Mouse (Mus musculus): ENCODE results near the gene Pitpnb. TPM values are rescaled to one million over a fixed set of nuclear protein-coding genes. Genes with fewer than 3 reads are reported as not detected.

The Pitpnb gene
- polyA plus RNA-seq, 1 experiment from 2014 or later = 33.3 TPM

DNA sequence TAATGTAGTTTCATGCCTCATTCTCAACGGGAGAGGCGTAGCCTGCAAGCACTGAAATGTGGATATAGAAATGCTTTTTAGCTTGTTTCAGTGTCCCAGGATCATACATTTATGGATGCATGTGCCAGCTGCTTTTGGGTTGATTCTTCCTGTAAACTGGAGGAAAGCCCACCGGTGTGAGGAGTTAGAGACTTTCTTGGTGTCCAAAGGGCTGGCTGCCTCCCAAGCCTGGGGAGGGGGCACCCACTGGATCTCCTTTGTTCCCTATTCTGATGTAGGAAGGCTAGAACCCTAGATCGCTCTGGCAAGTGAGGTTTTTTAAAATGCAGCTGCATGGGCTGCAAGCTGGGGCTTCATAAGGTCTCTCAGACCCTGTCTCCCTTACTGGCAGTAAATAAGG, 93.1 kb downstream of the Pitpnb start:
- Histone ChIP-seq H3K4me2 (no peak overlapping the region), H3K4me1 (replicated peaks) (peaks cover 16% of the 10 kb centered on the region), H3K27me3 (peaks cover 42% of the 10 kb centered on the region), H3K9ac (no peak overlapping the region), H3K36me3 (replicated peaks) (no peaks in the 10 kb centered on the region), H3K4me3 (replicated peaks) (no peak overlapping the region), H3K27ac (replicated peaks) (no peak overlapping the region), H3K9me3 (replicated peaks) (no peaks in the 10 kb centered on the region)
- no peak for ATAC-seq (ENCODE audit: insufficient read depth)
- 70% methylated on average over 4 of the region's 4 CpGs for WGBS (ENCODE audit: insufficient replicate concordance)

DNA sequence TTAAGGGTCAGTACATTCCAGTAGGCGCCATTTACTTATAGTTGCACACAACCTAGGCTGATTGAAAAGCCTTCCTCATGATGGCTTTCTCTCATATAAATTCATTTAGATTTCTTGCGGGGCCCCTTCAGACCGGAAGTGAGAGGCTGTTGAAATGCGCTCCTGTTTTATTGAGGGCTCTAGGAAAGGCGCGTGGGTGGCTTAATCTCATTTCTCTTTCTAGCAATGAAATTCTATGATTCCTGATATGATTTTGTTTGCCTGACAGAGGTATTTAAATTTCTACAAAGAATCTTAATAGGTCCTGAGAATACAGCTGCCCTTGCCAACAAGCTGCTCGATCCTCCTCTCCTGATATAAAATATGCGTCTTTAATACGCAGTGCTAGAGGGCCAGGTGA, 95.2 kb downstream of the Pitpnb start:
- no peak overlapping the region for H3K4me2 ChIP-seq
- no peak overlapping the region for H3K9ac ChIP-seq
- no peak overlapping the region for H3K27ac ChIP-seq (replicated peaks)
- no peak overlapping the region for H3K4me3 ChIP-seq (replicated peaks)
- H3K9me3 ChIP-seq (replicated peaks) = no peaks in the 10 kb centered on the region
- ATAC-seq (ENCODE audit: insufficient read depth) = no peak
- WGBS (ENCODE audit: insufficient replicate concordance) = 72% methylated on average over 9 of the region's 9 CpGs
- no peaks in the 10 kb centered on the region for H3K36me3 ChIP-seq (replicated peaks)
- H3K4me1 ChIP-seq (replicated peaks) = no peaks in the 10 kb centered on the region
- peaks cover 20% of the 10 kb centered on the region for H3K27me3 ChIP-seq

DNA sequence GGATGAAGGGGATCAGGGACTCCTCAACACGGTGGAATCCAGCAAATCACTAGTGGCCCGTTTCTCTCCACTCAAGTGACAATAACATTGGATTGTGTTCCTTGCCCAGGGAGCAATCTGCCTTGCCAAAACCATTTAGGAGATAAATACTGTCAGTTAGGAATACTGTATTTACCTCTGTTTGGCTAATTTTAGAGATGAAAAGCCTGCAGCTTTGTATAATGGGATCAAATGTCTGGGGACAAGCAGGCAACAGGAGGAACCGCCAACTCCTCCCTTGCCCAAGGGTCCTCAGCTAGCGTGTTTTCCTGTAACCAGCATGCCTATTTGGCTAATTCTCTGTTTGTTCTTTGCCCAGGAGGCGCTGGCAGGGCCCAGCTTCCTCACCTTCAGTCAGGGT, 95.7 kb downstream of the Pitpnb start:
- no peak for ATAC-seq (ENCODE audit: insufficient read depth)
- 61% methylated on average over 5 of the region's 5 CpGs for WGBS (ENCODE audit: insufficient replicate concordance)
- Histone ChIP-seq H3K27ac (replicated peaks) (no peak overlapping the region), H3K4me1 (replicated peaks) (no peaks in the 10 kb centered on the region), H3K4me3 (replicated peaks) (no peak overlapping the region), H3K36me3 (replicated peaks) (no peaks in the 10 kb centered on the region), H3K27me3 (peaks cover 16% of the 10 kb centered on the region), H3K4me2 (no peak overlapping the region), H3K9me3 (replicated peaks) (no peaks in the 10 kb centered on the region), H3K9ac (no peak overlapping the region)

DNA sequence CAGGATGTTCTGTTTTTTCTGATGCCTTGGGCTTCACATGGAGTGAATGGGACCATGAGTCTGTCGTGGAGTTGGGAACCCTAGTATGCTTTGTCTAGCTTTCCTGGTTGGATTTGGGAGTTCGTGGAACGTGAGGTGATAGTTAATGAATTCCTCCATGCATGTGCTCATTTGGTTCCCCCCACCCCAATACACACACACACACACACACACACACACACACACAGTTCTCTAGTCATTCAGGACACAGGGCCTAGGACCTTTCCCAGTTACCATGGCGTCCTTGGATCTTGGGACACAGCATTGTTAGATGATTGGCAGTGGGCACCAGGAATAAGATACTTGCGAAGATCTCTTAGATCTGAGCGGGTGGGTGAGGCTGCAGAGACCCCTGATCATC, 98.3 kb downstream of the Pitpnb start:
- Histone ChIP-seq H3K4me3 (replicated peaks) (no peak overlapping the region), H3K4me1 (replicated peaks) (no peaks in the 10 kb centered on the region), H3K4me2 (no peak overlapping the region), H3K36me3 (replicated peaks) (no peaks in the 10 kb centered on the region), H3K27ac (replicated peaks) (no peak overlapping the region), H3K27me3 (0 out of 2 replicates have a peak, but pooled peaks cover 3% of the 10 kb centered on the region), H3K9me3 (replicated peaks) (no peaks in the 10 kb centered on the region), H3K9ac (no peak overlapping the region)
- no peak for ATAC-seq (ENCODE audit: insufficient read depth)
- 58% methylated on average over 6 of the region's 6 CpGs for WGBS (ENCODE audit: insufficient replicate concordance)

DNA sequence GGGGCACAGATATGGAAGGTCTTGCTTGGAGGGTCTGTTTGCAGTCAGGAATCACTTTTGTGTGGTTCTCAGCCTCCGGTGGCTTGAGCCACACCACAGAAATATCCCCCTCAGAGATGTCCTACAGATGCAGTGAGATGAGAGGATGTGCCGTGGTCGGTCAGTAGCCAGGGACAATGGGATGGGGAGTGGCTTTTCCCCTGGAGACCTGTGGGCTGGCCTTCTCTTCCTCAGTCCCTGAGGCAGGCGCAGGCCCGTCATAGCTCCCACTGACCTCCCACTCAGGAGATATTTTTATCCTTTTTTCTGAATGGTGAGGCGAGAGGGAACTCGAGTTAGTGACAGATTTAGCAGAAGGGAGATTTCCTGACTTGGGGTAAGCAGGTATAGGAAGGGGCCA, 99.2 kb downstream of the Pitpnb start:
- Histone ChIP-seq H3K4me1 (replicated peaks) (0 out of 2 replicates have a peak, but pooled peaks cover 2% of the 10 kb centered on the region), H3K9me3 (replicated peaks) (no peaks in the 10 kb centered on the region), H3K4me3 (replicated peaks) (no peak overlapping the region), H3K9ac (no peak overlapping the region), H3K4me2 (no peak overlapping the region), H3K27ac (replicated peaks) (no peak overlapping the region), H3K36me3 (replicated peaks) (no peaks in the 10 kb centered on the region), H3K27me3 (0 out of 2 replicates have a peak, but pooled peaks cover 3% of the 10 kb centered on the region)
- WGBS (ENCODE audit: insufficient replicate concordance) = 41% methylated on average over 7 of the region's 7 CpGs
- ATAC-seq (ENCODE audit: insufficient read depth) = no peak

DNA sequence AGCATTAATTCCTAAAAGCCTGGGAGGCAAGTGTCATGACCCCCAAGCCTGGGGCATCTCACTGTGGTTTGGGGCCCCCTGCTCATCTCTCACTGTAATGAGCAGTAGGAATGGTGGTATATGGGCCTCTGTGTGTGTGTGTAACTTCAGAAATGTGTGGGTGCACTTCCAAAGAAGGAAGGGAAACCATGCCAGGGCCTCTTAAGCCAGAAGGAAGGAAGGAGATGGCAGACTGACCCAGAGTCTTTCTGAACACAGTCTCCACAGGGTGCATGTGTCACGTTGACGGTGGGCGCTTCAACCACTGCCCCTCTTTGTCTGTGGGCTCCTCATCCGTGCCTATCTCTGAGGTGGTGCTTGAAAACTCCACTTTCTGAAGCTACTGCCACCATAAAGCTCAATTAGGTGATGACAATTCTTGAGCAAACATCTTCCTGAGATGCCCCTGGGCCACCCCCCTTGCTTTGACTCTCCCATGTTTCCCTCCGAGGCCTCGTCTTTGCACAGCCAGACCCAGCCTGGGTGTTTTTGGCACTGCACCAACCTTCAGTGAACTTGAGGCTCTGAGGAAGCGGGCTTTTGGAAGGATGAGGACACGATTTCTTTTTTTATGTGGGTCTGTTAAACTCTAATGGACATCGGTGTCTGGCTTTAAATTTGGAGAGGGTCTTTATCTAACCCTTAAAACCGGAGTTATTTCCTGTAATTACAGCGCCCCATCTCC, 100.6 kb downstream of the Pitpnb start:
- WGBS (ENCODE audit: insufficient replicate concordance) = 60% methylated on average over 11 of the region's 11 CpGs
- no peak overlapping the region for H3K27ac ChIP-seq (replicated peaks)
- H3K9me3 ChIP-seq (replicated peaks) = no peaks in the 10 kb centered on the region
- H3K4me2 ChIP-seq = no peak overlapping the region
- H3K36me3 ChIP-seq (replicated peaks) = no peaks in the 10 kb centered on the region
- H3K4me1 ChIP-seq (replicated peaks) = peaks cover 2% of the 10 kb centered on the region; the same call in 1 of the 2 replicates
- no peak for ATAC-seq (ENCODE audit: insufficient read depth)
- no peak overlapping the region for H3K9ac ChIP-seq
- H3K27me3 ChIP-seq = 0 out of 2 replicates have a peak, but pooled peaks cover 3% of the 10 kb centered on the region
- no peak overlapping the region for H3K4me3 ChIP-seq (replicated peaks)

DNA sequence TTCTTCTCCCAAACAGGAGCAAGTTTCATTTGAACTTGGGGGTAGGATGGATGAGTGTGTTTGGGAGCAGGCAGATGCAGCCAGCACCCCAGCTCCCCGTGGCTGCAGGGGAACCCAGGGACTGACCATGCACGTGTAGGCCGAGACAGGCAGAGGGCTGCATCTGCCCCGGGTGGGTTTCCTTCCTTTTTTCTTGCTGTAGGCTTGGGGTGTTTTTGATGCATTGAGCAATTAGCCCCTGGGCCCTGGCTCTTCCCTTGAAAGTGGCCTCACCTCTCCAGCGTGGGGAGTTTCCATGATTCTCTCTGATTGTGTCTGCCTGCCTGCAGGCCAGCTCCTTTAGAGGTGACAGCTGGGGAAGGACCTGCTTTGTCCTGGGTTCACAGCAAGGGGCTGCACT, 102.3 kb downstream of the Pitpnb start:
- 20% methylated on average over 5 of the region's 5 CpGs for WGBS (ENCODE audit: insufficient replicate concordance)
- Histone ChIP-seq H3K9ac (no peak overlapping the region), H3K9me3 (replicated peaks) (no peaks in the 10 kb centered on the region), H3K27ac (replicated peaks) (no peak overlapping the region), H3K36me3 (replicated peaks) (no peaks in the 10 kb centered on the region), H3K4me3 (replicated peaks) (no peak overlapping the region), H3K4me2 (no peak overlapping the region), H3K4me1 (replicated peaks) (peaks cover 2% of the 10 kb centered on the region), H3K27me3 (0 out of 2 replicates have a peak, but pooled peaks cover 3% of the 10 kb centered on the region)
- no peak for ATAC-seq (ENCODE audit: insufficient read depth)

DNA sequence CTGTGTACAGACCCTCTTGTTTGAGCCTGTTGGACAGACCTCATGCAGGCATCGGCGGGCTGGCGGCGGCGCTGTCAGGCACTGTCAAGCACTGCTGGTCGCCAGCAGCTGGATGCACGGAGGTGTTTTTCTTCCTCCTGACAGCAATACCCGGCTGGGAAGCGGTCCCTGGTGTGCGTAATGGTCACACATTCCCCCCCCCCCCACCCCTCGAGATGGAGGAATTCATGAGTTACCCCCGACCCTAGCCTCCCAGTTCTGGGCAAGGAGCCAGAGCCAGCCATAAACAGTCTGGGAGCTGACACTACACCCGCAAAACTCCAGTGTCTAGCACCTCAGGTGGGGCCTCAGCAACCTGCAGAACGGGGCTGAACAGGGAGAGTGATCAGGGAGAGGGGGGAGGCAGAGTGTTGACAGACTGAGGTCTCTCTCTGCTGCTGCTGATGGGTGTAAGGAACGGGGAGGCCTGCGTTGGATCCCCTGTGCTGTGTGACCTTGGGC, 103.8 kb downstream of the Pitpnb start:
- Histone ChIP-seq H3K27me3 (no peaks in the 10 kb centered on the region), H3K36me3 (replicated peaks) (no peaks in the 10 kb centered on the region), H3K9ac (no peak overlapping the region), H3K27ac (replicated peaks) (no peak overlapping the region), H3K4me1 (replicated peaks) (peaks cover 2% of the 10 kb centered on the region), H3K9me3 (replicated peaks) (no peaks in the 10 kb centered on the region), H3K4me3 (replicated peaks) (no peak overlapping the region), H3K4me2 (no peak overlapping the region)
- 68% methylated on average over 12 of the region's 16 CpGs for WGBS (ENCODE audit: insufficient replicate concordance)
- no peak for ATAC-seq (ENCODE audit: insufficient read depth)

DNA sequence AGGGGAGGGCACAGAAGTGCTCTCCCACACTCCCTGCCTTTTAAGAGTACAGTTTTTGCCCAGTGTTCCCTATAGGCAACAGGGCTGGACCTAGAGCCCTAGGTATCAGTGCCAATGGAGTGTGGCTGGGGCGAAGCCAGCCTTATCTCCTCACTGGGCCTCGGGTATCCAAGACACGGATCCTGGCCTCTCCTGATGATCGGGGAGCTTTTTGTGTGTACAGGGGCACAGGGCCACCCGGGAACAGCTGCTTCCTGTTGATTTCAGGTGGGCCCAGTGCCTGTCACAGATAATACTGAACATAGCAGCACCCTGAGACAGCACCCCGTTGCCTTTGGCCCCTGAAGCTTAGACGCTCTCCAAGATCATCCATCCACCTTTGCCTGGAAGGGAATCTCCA, 105.7 kb downstream of the Pitpnb start:
- Histone ChIP-seq H3K27me3 (no peaks in the 10 kb centered on the region), H3K9ac (no peak overlapping the region), H3K9me3 (replicated peaks) (no peaks in the 10 kb centered on the region), H3K36me3 (replicated peaks) (no peaks in the 10 kb centered on the region), H3K4me3 (replicated peaks) (no peak overlapping the region), H3K27ac (replicated peaks) (no peak overlapping the region), H3K4me1 (replicated peaks) (peaks cover 4% of the 10 kb centered on the region), H3K4me2 (no peak overlapping the region)
- 22% methylated on average over 7 of the region's 7 CpGs for WGBS (ENCODE audit: insufficient replicate concordance)
- ATAC-seq (ENCODE audit: insufficient read depth) = no peak

DNA sequence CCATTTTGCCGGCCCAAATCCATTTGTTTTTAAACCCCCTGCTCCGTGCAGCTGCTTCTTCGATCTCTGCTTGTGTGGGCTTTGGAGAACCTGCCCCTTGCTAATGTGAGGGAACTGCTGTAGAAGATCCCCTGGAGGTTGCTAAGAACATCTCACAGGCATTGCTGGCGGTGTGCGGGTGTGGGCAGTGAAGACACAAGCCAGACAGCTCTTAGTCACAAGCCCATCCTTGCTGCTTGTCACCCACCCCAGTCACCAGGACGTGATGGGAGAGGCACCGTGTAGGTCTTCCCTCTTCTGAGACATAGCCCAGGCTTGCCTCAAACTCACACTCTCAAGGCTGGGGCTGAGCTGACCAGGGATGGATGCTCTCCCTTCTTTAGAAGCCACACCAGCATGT, 106.6 kb downstream of the Pitpnb start:
- H3K9me3 ChIP-seq (replicated peaks) = no peaks in the 10 kb centered on the region
- no peak overlapping the region for H3K27ac ChIP-seq (replicated peaks)
- H3K4me3 ChIP-seq (replicated peaks) = no peak overlapping the region
- ATAC-seq (ENCODE audit: insufficient read depth) = no peak
- H3K4me1 ChIP-seq (replicated peaks) = peaks cover 10% of the 10 kb centered on the region
- H3K27me3 ChIP-seq = no peaks in the 10 kb centered on the region
- WGBS (ENCODE audit: insufficient replicate concordance) = 60% methylated on average over 7 of the region's 7 CpGs
- no peaks in the 10 kb centered on the region for H3K36me3 ChIP-seq (replicated peaks)
- no peak overlapping the region for H3K9ac ChIP-seq
- H3K4me2 ChIP-seq = no peak overlapping the region
